Mouse (Mus musculus): ENCODE measurements around the gene Gm3099. TPM values are rescaled to one million over a fixed set of nuclear protein-coding genes. Genes with fewer than 3 reads are reported as not detected.
"Not testable (repeated sequence)": the region's sequence is repeated elsewhere in the genome, so short reads cannot be mapped to it uniquely, and the experiment has no call there.

Gene Gm3099
- polyA plus RNA-seq (2014; fragmentation: Nextera tagmentation; extraction: Ambion mirVana), result not detected in 2 replicates

GRCm38 (mm10) chr14:3998094-3998493 is at the start of gene Gm3099:
Gene Gm3099 (plus strand): TSS chr14:3998394.
- not testable (repeated sequence) for DNase-seq (ENCODE audit: low spot score); H3K27ac ChIP-seq (ENCODE audit: low read depth, low read length); H3K4me2 ChIP-seq; H3K27me3 ChIP-seq (replicated peaks; ENCODE audit: control insufficient read depth, insufficient read depth, low read length); H3K9me3 ChIP-seq (ENCODE audit: control insufficient read depth, low read length); H3K4me1 ChIP-seq (replicated peaks; ENCODE audit: control insufficient read depth, insufficient read depth, low read length); H3K4me3 ChIP-seq (ENCODE audit: low read depth, low read length); H3K9ac ChIP-seq (ENCODE audit: low read depth, low read length); H3K36me3 ChIP-seq (ENCODE audit: control insufficient read depth, insufficient read depth, low read length); ATAC-seq (replicated peaks; ENCODE audit: low FRiP score)
- WGBS, result 75% methylated on average over 1 of the region's 3 CpGs

GRCm38 (mm10) chr14:3963247-3963646 is 34.9 kb upstream of the Gm3099 start, which contains the start of gene Gm3095:
Gene Gm3095 (plus strand): TSS chr14:3963547.
- not testable (repeated sequence) for H3K36me3 ChIP-seq (ENCODE audit: control insufficient read depth, insufficient read depth, low read length); H3K9me3 ChIP-seq (ENCODE audit: control insufficient read depth, low read length); ATAC-seq (replicated peaks; ENCODE audit: low FRiP score); H3K4me1 ChIP-seq (replicated peaks; ENCODE audit: control insufficient read depth, insufficient read depth, low read length); H3K4me3 ChIP-seq (ENCODE audit: low read depth, low read length); H3K4me2 ChIP-seq; H3K27ac ChIP-seq (ENCODE audit: low read depth, low read length); H3K27me3 ChIP-seq (replicated peaks; ENCODE audit: control insufficient read depth, insufficient read depth, low read length); H3K9ac ChIP-seq (ENCODE audit: low read depth, low read length); DNase-seq (ENCODE audit: low spot score)
- no CpG with 5 or more reads among the region's 2 CpGs for WGBS

- H3K27me3 ChIP-seq (replicated peaks; ENCODE audit: control insufficient read depth, insufficient read depth, low read length); ATAC-seq (replicated peaks; ENCODE audit: low FRiP score); H3K9me3 ChIP-seq (ENCODE audit: control insufficient read depth, low read length); H3K27ac ChIP-seq (ENCODE audit: low read depth, low read length); H3K36me3 ChIP-seq (ENCODE audit: control insufficient read depth, insufficient read depth, low read length); H3K4me2 ChIP-seq; DNase-seq (ENCODE audit: low spot score); H3K4me3 ChIP-seq (ENCODE audit: low read depth, low read length); H3K9ac ChIP-seq (ENCODE audit: low read depth, low read length); H3K4me1 ChIP-seq (replicated peaks; ENCODE audit: control insufficient read depth, insufficient read depth, low read length): not testable (repeated sequence)
- 80% methylated on average over 1 of the region's 3 CpGs for WGBS
These were observed 25.4 kb downstream of the Gm3099 start, which contains the start of gene Gm5796 for GRCm38 (mm10) chr14:4023641-4024040. Gene Gm5796 (plus strand): TSS chr14:4023941.

Other genes starting within 250 kb of the Gm3099 start
- 0.30 TPM in 1 of 2 replicates, not detected in the other for gene Gm3002, start 188.3 kb upstream of the Gm3099 start, polyA plus RNA-seq (2014; fragmentation: Nextera tagmentation; extraction: Ambion mirVana)
- gene Gm3033, start 152.1 kb upstream of the Gm3099 start, polyA plus RNA-seq (2014; fragmentation: Nextera tagmentation; extraction: Ambion mirVana), result not detected in 2 replicates
- gene Gm2916, start 114.2 kb upstream of the Gm3099 start, polyA plus RNA-seq (2014; fragmentation: Nextera tagmentation; extraction: Ambion mirVana), result not detected in 2 replicates
- gene Gm3029, start 66.6 kb upstream of the Gm3099 start, polyA plus RNA-seq (2014; fragmentation: Nextera tagmentation; extraction: Ambion mirVana), result not detected in 2 replicates
- not detected in 2 replicates for gene Gm3095, start 34.8 kb upstream of the Gm3099 start, polyA plus RNA-seq (2014; fragmentation: Nextera tagmentation; extraction: Ambion mirVana)
- gene Gm5796, start 25.5 kb downstream of the Gm3099 start, polyA plus RNA-seq (2014; fragmentation: Nextera tagmentation; extraction: Ambion mirVana), result 0.12 TPM in 1 of 2 replicates, not detected in the other
- gene Gm3115, start 85.7 kb downstream of the Gm3099 start, polyA plus RNA-seq (2014; fragmentation: Nextera tagmentation; extraction: Ambion mirVana), result not detected in 2 replicates
- gene Gm8108, start 112.1 kb downstream of the Gm3099 start, polyA plus RNA-seq (2014; fragmentation: Nextera tagmentation; extraction: Ambion mirVana), result 0.31 TPM in 1 of 2 replicates, not detected in the other
- gene Gm3127, start 166.6 kb downstream of the Gm3099 start, polyA plus RNA-seq (2014; fragmentation: Nextera tagmentation; extraction: Ambion mirVana), result not detected in 2 replicates
- not detected in 2 replicates for gene Gm2974, start 184.2 kb downstream of the Gm3099 start, polyA plus RNA-seq (2014; fragmentation: Nextera tagmentation; extraction: Ambion mirVana)